Mouse (Mus musculus) gastrocnemius, postnatal 14 days (tissue): ENCODE measurements around the gene Grid1. TPM values are rescaled to one million over a fixed set of nuclear protein-coding genes. Genes with fewer than 3 reads are reported as not detected.

ENCODE experiments used
- DNase-seq: peaks from one replicate; pipeline ENCODE4 v3.0.0; 2021; ENCODE audit warnings: mixed read lengths
- intact Hi-C: fragments of 180-260 bp; cut with DNase I; formaldehyde crosslinking; loops from one replicate; pipeline ENCODE4 v1.15.1; 2025; ENCODE audit warnings: low total_unique reads
- total RNA-seq, 2 experiments: library from RNA; stranded (reverse); gene quantifications; 2 replicates each; pipeline ENCODE4 v1.2.3; 2021

The Grid1 gene
- total RNA-seq, 2 experiments from 2014 or later = 0.04 to 0.24 TPM

DNA sequence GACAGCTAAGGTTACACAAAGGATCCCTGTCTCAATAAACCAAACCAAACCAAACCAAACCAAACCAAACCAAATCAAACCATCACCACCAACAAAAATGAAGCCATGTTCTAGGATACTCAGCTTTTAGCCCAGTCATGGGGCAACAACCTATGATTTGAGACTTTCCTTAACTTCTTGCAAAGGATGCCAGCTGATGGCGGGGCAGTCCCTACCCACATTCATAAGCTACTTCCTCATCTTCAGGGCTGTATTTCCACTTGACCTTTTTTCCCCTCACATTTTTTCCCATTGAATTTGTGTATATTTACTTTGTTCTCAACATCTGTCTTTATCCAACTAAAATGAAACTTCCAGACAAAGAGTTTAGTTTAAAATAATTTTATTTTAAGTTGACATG, 135.8 kb downstream of the Grid1 start:
- no peak for DNase-seq
- intact Hi-C loops = no loop called here

DNA sequence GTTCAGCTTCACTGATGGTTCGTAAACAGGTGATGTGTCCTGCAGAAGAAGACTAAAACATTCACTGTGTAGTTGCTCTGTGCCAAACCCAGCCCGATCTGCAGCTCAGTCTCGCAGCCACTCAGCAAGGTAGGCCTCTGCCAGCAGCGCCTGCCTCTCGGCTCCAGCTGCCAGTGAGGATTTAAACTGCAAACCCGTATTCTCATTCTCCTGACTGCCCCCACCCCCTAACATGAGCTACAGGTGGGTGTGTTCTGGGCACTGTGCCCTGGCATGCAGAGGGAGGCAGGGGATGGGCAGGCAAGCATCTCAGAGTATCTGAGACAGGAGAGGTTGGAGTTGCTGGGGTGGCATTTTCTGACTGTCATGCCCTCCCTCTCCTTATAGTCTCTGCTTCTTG, 140.3 kb downstream of the Grid1 start:
- DNase-seq = no peak
- intact Hi-C loops = no loop called here

DNA sequence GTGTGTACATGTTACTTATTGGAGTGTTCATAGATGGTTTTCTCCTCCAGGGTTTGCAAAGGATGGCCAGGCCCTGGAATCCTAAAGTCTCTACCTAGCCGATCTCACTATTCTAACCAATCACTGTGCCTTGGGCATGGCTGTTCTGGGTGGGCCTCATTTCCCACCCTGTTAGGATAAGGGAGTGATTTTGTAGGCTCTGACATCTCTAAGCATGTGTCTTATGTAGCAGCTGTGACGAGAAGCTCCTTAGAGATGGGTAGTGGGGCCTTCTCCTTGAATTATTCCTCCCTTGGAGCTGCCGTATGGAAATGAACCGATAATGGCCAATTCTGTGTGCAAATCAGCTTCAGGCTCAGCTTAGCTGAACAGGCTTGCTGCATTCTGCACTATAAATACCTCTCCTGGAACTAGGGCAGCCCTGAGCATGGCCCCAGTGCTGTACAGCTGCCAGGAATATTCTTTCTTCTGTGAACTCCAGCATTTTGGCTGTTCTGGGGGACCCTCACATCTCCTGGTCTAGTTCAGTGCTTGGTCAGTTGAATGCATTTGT, 143.8 kb downstream of the Grid1 start:
- intact Hi-C loops = no loop called here
- no peak for DNase-seq

DNA sequence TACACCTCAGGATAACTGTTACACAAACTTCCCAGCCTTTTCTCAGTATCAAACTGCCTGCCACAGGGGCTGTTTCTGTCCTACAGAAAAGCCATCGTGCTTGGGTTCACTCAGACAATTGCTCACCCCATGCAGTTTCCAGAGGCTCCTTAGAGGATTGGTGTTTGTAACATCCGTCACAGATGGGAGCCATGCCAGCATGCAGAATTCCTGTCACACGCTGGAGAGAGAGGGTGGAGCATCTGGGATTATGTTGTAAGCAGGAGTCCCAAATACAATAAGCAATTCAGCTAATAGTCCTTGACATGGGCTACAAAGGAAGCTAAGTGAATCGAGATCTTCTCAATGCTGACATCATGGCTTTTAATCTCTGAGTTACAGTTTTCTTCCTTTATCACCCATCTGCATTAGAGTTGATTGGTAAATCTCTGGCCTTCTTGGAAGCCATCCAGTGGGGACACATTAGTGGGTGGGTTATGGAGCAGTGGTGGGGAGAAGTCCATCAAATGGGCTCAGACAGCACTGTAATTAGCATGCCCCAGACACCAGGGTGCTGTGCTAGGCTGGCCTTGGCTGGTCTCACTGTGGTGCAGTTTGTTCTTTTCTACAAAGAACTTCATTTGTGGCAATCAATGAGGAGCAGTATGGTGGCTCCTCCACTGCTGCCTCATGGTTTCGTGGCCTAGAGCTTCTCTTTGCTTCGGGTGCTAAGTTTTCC, 149.4 kb downstream of the Grid1 start:
- intact Hi-C loops = no loop called here
- no peak for DNase-seq

DNA sequence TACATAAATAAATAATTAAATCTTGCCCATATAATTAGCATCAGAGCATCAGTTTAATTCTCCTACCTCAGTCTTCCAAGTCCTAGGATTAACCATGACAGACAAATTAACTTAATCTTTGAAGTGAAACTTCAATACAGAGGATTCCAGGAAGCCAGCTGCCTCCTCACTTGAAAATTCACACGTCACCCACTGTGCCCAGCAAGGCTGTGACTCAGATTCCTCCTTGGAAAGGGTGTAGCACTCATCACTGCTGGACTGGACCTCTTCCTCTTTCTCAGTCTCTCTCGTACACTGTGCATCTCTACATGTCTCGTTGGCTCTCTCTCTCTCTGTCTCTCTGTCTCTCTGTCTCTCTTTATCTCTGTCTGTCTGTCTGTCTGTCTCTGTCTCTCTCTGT, 153.0 kb downstream of the Grid1 start:
- no peak for DNase-seq
- intact Hi-C loops = loop anchor here (5.0 kb wide), 1 partner anchor 89 kb away; no protein-coding TSS in a partner anchor

GRCm38 (mm10) chr14:34980756-34981155, 160.8 kb downstream of the Grid1 start:
- DNase-seq = no peak
- intact Hi-C loops = no loop called here

GRCm38 (mm10) chr14:34989131-34989530, 169.2 kb downstream of the Grid1 start:
- intact Hi-C loops = no loop called here

DNA sequence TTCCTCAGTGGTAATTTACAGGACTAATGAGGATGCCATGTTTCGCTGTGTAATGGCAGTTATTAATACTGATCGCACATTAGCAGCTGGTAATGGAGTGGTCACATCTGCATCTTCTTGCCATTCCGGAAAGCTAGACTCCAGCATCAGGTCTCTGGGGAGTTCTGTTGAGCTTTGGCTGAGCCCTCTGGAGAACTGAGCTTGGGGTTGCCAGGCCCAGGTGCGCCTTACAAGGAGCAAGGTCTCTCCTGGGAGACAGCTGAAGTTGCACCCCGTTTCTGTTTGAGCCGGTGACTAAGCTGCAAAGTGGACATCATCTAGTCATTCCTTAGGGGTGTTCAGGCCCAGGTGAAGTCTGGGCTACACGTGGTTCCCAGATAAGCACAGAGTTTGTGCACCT, 186.8 kb downstream of the Grid1 start:
- intact Hi-C loops = no loop called here
- DNase-seq = no peak

More at GRCm38 (mm10) chr14:34989131-34989530, 169.2 kb downstream of the Grid1 start:
- no peak for DNase-seq

DNA sequence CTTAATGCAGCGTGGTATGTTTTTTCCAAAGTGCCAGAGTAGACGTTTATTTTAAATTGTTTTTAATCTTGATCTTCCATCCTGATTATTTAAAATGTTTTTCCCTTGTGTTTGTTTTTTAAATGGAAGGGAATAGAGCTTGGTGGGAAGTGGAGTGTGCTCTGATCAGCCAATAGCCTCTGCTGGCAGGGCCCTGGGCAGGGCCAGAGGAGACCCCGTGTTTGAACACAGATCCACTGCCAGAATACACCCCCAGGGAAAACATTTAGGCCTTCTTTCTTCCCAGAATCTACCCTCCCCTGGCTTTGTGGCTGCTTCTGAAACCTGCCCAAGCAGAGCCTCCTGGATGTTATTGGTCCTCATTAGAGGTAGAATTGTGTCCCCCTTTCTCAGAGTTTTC, 188.8 kb downstream of the Grid1 start:
- no peak for DNase-seq
- intact Hi-C loops = no loop called here

DNA sequence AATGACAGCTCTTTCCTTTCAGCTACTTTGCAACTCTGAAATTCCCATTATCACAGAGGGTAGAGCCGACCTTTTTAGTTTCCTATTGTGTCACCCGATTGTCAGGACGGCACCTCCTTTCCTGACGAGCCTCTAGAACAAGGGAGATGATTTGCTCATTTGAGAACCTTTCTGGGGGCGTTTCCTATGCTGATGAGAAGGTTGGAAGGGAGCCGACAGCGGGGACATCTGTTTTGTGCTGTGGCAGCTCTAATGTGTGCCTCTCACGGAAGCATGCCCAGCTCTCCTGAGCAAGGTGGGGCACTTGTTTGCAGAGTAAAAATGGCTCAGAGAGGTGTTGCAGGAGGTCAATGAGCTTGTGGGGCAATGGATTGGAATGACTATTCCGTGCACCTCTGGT, 189.2 kb downstream of the Grid1 start:
- no peak for DNase-seq
- intact Hi-C loops = no loop called here

DNA sequence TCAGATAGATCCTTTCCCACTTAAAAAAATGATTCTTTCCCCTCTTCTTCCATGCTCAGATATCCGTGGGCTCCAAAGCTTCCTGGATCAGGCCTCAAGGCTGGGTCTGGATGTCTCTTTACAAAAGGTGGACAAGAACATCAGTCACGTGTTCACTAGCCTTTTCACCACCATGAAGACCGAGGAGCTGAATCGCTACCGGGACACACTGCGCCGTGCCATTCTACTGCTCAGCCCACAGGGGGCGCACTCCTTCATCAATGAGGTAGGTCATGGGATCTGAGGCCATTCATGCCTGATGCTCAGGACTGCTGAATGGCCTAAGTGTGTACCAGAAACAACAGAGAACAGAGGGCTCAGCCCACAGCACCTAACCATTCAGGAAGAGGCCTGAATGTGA, 206.8 kb downstream of the Grid1 start:
- DNase-seq = no peak
- intact Hi-C loops = no loop called here

GRCm38 (mm10) chr14:35027501-35028140, 207.7 kb downstream of the Grid1 start:
- intact Hi-C loops = no loop called here
- no peak for DNase-seq

DNA sequence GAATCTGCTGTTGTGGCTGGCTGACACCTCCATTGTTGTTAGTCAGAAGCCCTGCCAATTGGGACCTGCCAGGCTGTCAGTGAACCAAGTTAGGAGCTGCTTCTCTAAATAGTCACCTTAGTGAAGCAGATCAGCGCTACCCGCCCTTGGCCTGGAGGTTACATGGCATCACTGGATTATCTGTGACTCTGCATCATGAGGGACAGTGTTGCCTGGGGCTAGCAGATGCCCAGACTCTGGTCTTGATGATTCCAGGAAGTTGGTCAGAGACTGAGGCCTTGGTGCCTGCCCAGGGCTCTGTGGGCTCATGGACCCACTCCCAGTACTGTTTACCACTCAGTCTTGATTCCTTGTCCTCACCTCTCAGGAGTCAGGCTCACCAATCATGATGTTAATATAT, 209.7 kb downstream of the Grid1 start:
- intact Hi-C loops = no loop called here
- DNase-seq = no peak

GRCm38 (mm10) chr14:35030271-35030670, 210.4 kb downstream of the Grid1 start:
- intact Hi-C loops = no loop called here

GRCm38 (mm10) chr14:35032283-35032682, 212.4 kb downstream of the Grid1 start:
- no peak for DNase-seq
- intact Hi-C loops = no loop called here

More at GRCm38 (mm10) chr14:35030271-35030670, 210.4 kb downstream of the Grid1 start:
- no peak for DNase-seq

GRCm38 (mm10) chr14:35044268-35044667, 224.4 kb downstream of the Grid1 start:
- intact Hi-C loops = no loop called here
- no peak for DNase-seq

- intact Hi-C loops = no loop called here
- DNase-seq = no peak
Observed at GRCm38 (mm10) chr14:35044918-35045698, 225.2 kb downstream of the Grid1 start.

DNA sequence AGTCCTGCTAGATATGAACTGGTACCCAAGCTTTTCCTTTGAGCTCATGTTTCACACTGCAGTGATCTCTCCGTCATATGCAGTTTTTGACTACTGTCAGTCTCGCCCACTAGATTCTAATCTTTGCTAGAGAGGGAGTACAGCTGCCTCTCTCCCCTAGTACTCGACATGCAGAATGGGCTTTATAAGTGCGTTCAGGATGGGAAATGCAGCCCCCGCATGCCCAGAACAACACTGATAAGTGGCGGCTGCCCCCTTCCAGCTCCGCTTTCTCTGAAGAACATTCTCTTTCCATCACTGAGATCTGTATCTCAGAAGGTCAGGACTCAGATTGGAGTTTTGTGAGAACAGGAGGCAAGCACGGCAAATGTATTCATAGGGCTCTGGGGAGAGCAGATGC, 229.3 kb downstream of the Grid1 start:
- intact Hi-C loops = no loop called here
- DNase-seq = no peak

GRCm38 (mm10) chr14:35054139-35054538, 234.2 kb downstream of the Grid1 start:
- DNase-seq = no peak
- intact Hi-C loops = no loop called here

GRCm38 (mm10) chr14:35074636-35075035, 254.7 kb downstream of the Grid1 start:
- no peak for DNase-seq
- intact Hi-C loops = no loop called here
